In the genomic region with DNA sequence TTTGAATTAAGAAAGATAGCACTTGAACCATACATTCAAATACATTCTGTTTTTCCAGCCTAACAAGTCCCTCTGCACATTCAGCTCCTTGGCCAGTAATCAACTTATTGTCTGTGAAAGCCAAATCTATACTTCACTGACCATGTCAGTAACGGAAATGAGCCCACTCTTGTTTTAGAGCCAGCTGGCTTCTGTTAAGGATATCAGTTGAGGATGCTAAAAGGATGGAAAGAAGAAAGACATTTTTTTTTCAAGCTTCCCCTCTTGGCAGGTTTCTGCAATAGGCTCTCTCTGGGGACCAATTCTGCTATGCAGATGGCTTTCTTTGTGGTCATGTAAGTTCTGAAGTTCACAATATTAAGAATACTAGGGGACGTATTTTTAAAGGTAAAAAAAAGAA, we compare ENCODE assay signal across 9 mouse cellular contexts.
"Had no signal": no experiment of that assay in that cellular context is flagged by ENCODE, and none has a peak within 500 bp of the region (broad histone marks: within the 10 kb centered on the region; RNA-seq: fewer than 3 reads in every experiment).

No protein-coding gene starts in this region.

- H3K27me3 ChIP-seq: limb, embryonic 15.5 days; liver, embryonic 12.5 days; lung, embryonic 15.5 days; midbrain, embryonic 13.5 days; neural tube, embryonic 12.5 days had no signal

- ATAC-seq: liver, embryonic 12.5 days; midbrain, embryonic 13.5 days had no signal

- H3K36me3 ChIP-seq: limb, embryonic 15.5 days; liver, embryonic 12.5 days; lung, embryonic 15.5 days; midbrain, embryonic 13.5 days; neural tube, embryonic 12.5 days had no signal

- H3K9ac ChIP-seq: limb, embryonic 15.5 days; liver, embryonic 12.5 days; lung, embryonic 15.5 days; midbrain, embryonic 13.5 days; neural tube, embryonic 12.5 days had no signal

- H3K4me3 ChIP-seq: left cerebral cortex, adult 2 months; limb, embryonic 15.5 days; liver, embryonic 12.5 days; lung, embryonic 15.5 days; midbrain, embryonic 13.5 days; neural tube, embryonic 12.5 days had no signal

- H3K27ac ChIP-seq: left cerebral cortex, adult 2 months; limb, embryonic 15.5 days; liver, embryonic 12.5 days; lung, embryonic 15.5 days; midbrain, embryonic 13.5 days; neural tube, embryonic 12.5 days; stomach, postnatal 0 days had no signal

- H3K9me3 ChIP-seq: limb, embryonic 15.5 days; liver, embryonic 12.5 days; lung, embryonic 15.5 days; midbrain, embryonic 13.5 days; neural tube, embryonic 12.5 days had no signal

- DNase-seq: kidney, postnatal 25 days; thymus, postnatal 4 days had no signal

- H3K4me2 ChIP-seq: limb, embryonic 15.5 days; liver, embryonic 12.5 days; lung, embryonic 15.5 days; midbrain, embryonic 13.5 days; neural tube, embryonic 12.5 days had no signal

- H3K4me1 ChIP-seq: limb, embryonic 15.5 days; liver, embryonic 12.5 days; lung, embryonic 15.5 days; midbrain, embryonic 13.5 days; neural tube, embryonic 12.5 days had no signal
